Mouse (Mus musculus): ENCODE data around the gene Cyp4f18. TPM values are rescaled to one million over a fixed set of nuclear protein-coding genes. Genes with fewer than 3 reads are reported as not detected.
"Not testable (repeated sequence)": the region's sequence is repeated elsewhere in the genome, so short reads cannot be mapped to it uniquely, and the experiment has no call there.

Cyp4f18 gene
- total RNA-seq (2021), result 1 to 10 TPM; 1.5 to 1.7 TPM
- long read RNA-seq, experiment 1, partial matches to known transcripts, result 0 of 3 reads
- long read RNA-seq, experiment 1, other reads (novel, unspliced or antisense), result 0 of 3 reads
- long read RNA-seq, experiment 2, result 0 reads

DNA sequence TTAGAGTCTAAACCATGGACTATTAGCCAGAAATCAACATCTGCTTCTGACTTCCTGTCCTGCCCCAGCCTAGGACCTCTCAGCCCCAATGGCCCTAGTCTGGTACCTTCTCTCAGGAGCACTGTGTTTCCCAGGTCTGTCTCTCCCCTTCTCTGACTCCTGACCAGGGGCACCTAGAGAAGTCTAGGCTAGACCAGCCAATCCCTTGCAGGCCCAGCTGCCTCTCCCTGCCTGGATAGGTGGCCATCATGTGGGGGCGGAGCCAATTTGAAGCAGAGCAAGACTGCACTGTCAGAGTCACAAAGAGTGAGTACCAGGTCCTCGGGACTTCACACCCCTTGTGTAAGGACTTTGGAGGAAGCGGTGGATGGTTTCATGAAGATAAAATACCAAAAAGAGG, at the start of gene Cyp4f18:
Gene Cyp4f18 (minus strand): TSS at position 154 of the 400 bp plus-strand sequence.
- DNase-seq (ENCODE audit: low spot score in 2 of 2), result no peak

GRCm38 (mm10) chr8:72057643-72058042, 48.2 kb upstream of the Cyp4f18 start:
- DNase-seq (ENCODE audit: low spot score in 2 of 2), result not testable (repeated sequence)

DNA sequence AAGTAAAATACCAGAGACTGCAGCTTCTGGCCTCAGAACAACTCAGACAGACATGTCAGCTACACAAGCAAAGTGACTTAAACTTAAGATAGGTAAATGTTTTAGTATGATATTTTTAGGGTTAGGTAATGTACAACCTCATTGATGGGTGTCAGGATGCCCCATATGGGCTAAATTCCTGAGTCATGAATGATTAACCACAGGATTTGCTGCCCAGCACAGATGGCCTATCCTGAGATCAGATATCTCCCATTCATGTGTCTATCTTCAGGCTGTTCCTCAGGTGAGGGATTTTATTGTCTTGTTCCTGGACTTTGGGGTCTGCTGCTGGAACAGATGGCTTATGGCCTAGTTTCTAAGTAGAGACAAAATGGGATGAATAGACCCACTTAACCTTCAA, 45.2 kb upstream of the Cyp4f18 start:
- DNase-seq (ENCODE audit: low spot score in 2 of 2), result not testable (repeated sequence)

DNA sequence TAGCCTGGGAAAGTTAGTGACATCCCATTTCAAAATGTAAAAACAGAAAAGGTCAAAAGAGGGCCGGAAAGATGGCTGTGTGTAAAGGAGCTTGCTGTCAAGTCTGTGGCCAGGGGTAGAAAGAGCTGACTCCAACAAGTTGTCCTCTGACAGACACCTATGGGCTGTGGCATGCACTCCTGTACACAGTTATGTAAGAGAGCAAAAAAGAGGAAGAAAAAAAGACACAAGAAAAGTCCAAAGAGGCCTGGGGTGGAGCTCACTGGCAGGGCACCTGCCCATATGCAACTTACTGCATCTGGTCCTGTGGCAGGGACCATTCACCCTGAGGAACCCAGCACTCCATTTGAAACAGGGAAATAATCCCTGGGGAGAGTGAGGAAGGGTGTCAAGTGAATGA, 33.1 kb upstream of the Cyp4f18 start:
- no peak for DNase-seq (ENCODE audit: low spot score in 2 of 2)

DNA sequence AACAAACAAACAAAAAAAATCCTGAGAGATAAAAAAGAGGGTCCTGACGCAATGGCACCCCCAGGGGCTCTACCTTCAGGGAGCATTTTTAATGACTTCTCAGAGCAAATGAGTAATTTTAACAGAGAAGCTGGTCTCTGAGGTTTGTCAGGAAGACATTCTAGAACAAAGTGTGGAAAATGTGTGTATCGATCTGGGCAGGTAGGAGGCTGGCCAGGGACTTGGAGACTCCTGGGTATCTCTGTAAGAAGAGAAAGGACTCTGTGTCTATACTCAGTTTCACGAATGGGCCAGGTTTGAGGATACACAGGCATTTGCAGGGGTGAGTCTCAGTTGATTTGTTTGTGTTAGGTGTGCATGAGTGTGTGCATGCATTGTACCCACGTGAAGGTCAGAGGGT, 31.5 kb upstream of the Cyp4f18 start, which contains the start of gene Olfr372:
Gene Olfr372 (plus strand): TSS at position 301 of the 400 bp plus-strand sequence.
- not testable (repeated sequence) for DNase-seq (ENCODE audit: low spot score in 2 of 2)

DNA sequence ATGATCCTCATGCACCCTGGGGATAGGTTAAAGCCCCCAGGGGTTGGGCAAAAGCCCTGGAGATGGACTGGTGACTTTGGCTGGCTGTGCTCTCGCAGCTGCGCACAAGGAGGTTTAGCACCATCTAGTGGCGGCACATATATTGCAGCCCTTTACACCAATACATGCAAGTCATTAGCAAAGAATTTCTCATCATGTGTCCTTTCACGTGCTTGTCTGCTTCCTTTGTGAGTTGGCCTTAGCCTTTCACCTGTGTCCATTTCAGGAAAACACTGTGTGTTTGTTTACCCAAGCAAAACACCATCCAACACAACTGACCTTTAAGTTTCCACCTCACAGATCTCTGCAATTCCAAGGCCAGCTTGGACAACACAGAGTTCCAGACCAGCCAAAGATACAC, 23.5 kb upstream of the Cyp4f18 start:
- DNase-seq (ENCODE audit: low spot score in 2 of 2), result not testable (repeated sequence)

DNA sequence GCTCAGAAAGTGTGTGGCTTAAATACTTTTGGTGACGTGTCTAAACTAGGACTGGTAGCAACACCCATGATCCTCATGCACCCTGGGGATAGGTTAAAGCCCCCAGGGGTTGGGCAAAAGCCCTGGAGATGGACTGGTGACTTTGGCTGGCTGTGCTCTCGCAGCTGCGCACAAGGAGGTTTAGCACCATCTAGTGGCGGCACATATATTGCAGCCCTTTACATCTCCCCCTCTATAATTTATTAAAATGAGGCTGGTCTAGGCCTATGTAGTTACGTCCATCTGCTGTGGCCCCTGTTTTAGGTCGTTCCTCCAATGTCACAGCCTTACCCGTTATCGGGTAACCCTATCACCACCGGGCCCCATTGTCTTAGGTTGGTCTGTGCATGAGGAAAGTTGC, 15.5 kb upstream of the Cyp4f18 start:
- DNase-seq (ENCODE audit: low spot score in 2 of 2), result not testable (repeated sequence)

- no peak for DNase-seq (ENCODE audit: low spot score in 2 of 2)
These were observed 10.4 kb upstream of the Cyp4f18 start for GRCm38 (mm10) chr8:72019816-72020215.

- DNase-seq (ENCODE audit: low spot score in 2 of 2), result not testable (repeated sequence)
These were observed 9.6 kb upstream of the Cyp4f18 start for GRCm38 (mm10) chr8:72019022-72019421.

GRCm38 (mm10) chr8:72018141-72018540, 8.7 kb upstream of the Cyp4f18 start:
- no peak for DNase-seq (ENCODE audit: low spot score in 2 of 2)

GRCm38 (mm10) chr8:72017339-72017738, 7.9 kb upstream of the Cyp4f18 start:
- DNase-seq (ENCODE audit: low spot score in 2 of 2), result not testable (repeated sequence)

GRCm38 (mm10) chr8:72013506-72014228, 4.2 kb upstream of the Cyp4f18 start:
- DNase-seq (ENCODE audit: low spot score in 2 of 2), result not testable (repeated sequence)

DNA sequence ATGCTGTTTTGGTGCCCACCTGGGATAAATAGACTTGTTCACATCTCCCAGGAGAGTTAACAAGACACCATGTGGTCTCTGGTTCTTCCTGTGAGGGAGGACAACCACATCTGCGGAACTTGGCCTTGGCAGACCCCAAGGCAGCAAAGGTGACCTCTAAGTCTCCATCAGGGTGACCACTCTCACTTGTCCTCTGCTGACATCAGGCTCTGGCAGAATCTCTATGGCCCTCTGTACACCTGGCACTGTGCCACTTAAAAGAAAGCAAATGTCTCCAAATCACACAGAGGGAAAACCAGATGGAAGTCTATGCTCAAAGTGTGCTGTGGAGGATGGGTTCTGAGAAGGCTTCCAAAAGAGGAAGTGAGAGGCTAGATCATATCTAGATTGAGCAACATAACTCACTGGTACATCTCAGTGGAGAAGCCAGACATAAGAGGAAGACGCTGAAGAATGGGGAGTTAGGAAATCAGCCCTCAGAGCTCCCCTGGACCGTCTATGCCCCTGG, 1.2 kb downstream of the Cyp4f18 start:
- DNase-seq (ENCODE audit: low spot score in 2 of 2), result no peak

- no peak for DNase-seq (ENCODE audit: low spot score in 2 of 2)
These were observed 2.7 kb downstream of the Cyp4f18 start for GRCm38 (mm10) chr8:72006763-72007162.

GRCm38 (mm10) chr8:72005912-72006311, 3.5 kb downstream of the Cyp4f18 start:
- DNase-seq (ENCODE audit: low spot score in 2 of 2), result no peak

DNA sequence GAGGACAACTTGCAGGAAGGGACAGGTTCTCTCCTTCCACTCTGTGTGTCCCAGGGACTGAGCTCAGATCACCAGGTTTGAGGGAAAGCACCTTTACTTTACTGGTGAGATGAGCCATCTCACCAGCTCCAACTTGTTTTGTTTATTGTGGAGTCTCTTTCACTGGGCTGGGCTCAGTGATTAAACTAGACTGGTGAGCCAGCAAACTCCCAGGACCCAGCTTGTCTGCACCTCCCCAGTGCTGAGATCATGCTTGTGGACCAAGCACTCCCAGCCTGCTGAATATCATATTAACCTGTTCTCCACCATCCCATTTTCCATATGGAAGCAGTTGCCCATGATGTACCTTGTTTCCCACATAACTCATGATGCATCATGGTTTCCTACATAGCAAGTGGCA, 6.5 kb downstream of the Cyp4f18 start:
- DNase-seq (ENCODE audit: low spot score in 2 of 2), result no peak

DNA sequence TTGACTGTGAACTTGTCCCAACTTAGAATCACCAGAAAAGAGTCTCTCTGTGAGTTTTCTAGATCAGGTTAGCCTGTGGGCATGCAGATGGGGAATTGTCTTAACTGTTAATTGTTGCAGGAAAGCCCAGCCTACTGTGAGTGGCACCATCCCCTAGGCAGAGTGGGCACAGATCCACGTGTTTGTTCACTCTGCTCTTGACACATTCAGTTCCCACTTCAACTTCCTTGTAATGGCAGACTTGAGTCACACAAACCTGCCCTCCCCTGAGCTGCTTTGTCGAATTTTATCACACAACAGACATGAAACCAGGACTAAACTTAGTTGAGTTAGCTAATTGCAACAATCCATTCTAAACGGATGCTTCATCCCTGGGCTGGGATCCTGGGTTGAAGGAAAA, 9.2 kb downstream of the Cyp4f18 start:
- no peak for DNase-seq (ENCODE audit: low spot score in 2 of 2)

- no peak for DNase-seq (ENCODE audit: low spot score in 2 of 2)
These were observed 10.0 kb downstream of the Cyp4f18 start for GRCm38 (mm10) chr8:71999434-71999833.

DNA sequence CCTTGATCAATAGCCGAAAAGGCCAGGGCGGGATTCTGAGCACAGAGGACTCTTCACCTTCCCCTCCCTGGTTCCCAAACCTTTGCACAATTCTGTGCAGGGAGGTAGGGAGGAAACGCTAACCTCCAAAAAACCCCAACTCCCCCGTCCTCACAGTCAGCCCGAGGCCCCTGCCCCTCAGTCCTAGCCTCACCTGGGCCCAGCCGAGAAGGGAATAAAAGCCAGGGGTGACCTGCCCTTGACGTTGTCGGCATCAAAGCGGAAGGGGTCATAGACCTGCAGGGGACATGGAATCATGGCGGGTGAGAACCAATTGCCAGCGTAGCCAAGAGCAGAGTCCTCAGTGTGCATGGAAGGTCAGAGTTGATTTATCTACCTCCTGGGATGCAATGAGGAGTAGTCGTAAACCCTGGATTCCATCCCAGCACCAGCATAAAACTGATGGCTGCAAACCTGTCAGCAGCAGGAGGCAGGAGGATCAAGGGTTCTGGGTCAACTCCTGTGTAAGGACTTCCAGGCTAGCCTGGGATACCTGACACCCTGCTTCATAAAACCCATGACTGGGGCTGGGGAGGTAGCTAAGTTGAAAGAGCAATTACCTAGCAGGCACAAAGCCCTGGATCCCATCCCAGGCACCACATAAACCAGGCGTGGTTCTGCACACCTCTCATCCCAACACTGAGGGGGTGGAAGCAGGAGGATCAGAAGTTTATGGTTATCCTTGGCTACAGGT, 20.4 kb downstream of the Cyp4f18 start:
- DNase-seq (ENCODE audit: low spot score in 2 of 2), result no peak

GRCm38 (mm10) chr8:71988110-71988866, 21.1 kb downstream of the Cyp4f18 start:
- peak in 1 of 2 experiments; percentile 27 for DNase-seq (ENCODE audit: low spot score in 2 of 2)

DNA sequence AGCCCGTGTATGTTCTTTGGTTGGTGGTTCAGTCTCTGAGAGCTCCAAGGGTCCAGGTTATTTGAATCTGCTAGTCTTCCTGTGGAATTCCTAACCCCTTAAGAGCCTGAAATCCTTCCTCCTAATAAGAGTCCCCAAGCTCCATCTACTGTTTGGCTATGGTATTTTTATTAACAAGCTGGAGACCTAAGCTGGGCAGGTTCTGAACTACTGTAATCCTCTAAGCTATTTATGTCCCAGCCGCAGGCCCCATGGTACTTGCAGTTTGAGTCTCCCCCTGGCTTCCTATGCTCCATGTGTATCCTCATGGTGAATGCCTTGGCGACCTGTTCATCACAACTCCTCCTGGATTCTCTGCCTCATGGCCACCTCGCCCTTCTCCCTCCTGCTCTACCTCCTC, 24.8 kb downstream of the Cyp4f18 start:
- DNase-seq (ENCODE audit: low spot score in 2 of 2), result no peak

All from adrenal gland, postnatal 4 days (tissue).